Mouse (Mus musculus) kidney, embryonic 16.5 days (tissue): Measurements from ENCODE around the gene Cdk19. TPM values are rescaled to one million over a fixed set of nuclear protein-coding genes. Genes with fewer than 3 reads are reported as not detected.

Experiments
- ATAC-seq: fragments of 200-750 bp; cut with Nextera tagmentation; 2 replicates; pipeline ENCODE4 v1.8.0; 2017; ENCODE audit warnings: moderate TSS enrichment; ENCODE audit not compliant: low FRiP score, low TSS enrichment
- H3K27ac ChIP-seq: fragments of 300-500 bp; sonication (generic); 2 replicates; pipeline ENCODE4 v1.5.1; 2014; ENCODE audit warnings: low read length
- H3K27me3 ChIP-seq: fragments of 300-500 bp; sonication (generic); 2 replicates; pipeline ENCODE4 v1.6.1; 2014; ENCODE audit warnings: low read length, control low read depth, mixed read lengths; ENCODE audit not compliant: insufficient read depth
- H3K36me3 ChIP-seq: fragments of 300-500 bp; sonication (generic); 2 replicates; pipeline ENCODE4 v1.6.1; 2014; ENCODE audit warnings: low read length, control low read depth, mixed read lengths; ENCODE audit not compliant: insufficient read depth
- H3K4me1 ChIP-seq: fragments of 300-500 bp; sonication (generic); 2 replicates; pipeline ENCODE4 v1.6.1; 2014; ENCODE audit warnings: low read length, control low read depth, mixed read lengths; ENCODE audit not compliant: insufficient read depth
- H3K4me2 ChIP-seq: fragments of 300-500 bp; sonication (generic); replicated peaks from 2 replicates; pipeline ENCODE4 v1.6.1; 2014; ENCODE audit warnings: low read depth, low read length
- H3K4me3 ChIP-seq: fragments of 300-500 bp; sonication (generic); 2 replicates; pipeline ENCODE4 v1.5.1; 2014; ENCODE audit warnings: mild to moderate bottlenecking, low read length
- H3K9ac ChIP-seq: fragments of 300-500 bp; sonication (generic); replicated peaks from 2 replicates; pipeline ENCODE4 v1.6.1; 2014; ENCODE audit warnings: low read length
- H3K9me3 ChIP-seq: fragments of 300-500 bp; sonication (generic); 2 replicates; pipeline ENCODE4 v1.6.1; 2016; ENCODE audit warnings: low read length, control low read depth
- WGBS: fragments of 180-500 bp; shearing (Covaris S2); extraction: QIAGEN DNeasy Blood & Tissue Kit; methylation state at CpG from one replicate; pipeline ENCODE4 v1.1.7; 2014; 5-methylcytosine and 5-hydroxymethylcytosine counted together
- polyA plus RNA-seq: library from polyadenylated mRNA; unstranded; fragments of >200 nt; fragmentation: Nextera tagmentation; extraction: Ambion mirVana; gene quantifications from 2 replicates; pipeline ENCODE4 v1.2.1, GENCODE M21; 2015

Gene Cdk19
- polyA plus RNA-seq, 1 experiment from 2014 or later, result 9.5 TPM

DNA sequence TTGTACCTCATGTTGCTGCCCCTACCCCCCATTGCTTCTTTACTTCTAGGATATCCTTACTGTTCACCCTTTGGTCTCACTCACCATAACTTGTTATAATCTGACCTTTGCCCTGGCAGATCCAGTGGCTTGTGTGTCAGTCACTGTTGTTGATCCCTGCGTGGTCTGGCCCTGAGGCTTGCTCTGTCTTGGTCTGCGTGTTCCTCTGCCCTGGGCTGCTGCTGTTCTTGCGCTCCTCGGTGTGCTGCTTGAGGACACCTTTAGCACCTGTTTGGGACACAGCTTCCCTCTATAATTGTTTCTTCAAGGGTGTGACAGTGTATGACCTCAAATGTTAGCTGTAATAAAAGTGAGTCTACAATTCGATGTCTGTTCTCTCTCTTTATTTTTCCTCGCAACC, 122.0 kb downstream of the Cdk19 start:
- no peaks in the 10 kb centered on the region for H3K36me3 ChIP-seq
- H3K27me3 ChIP-seq, result no peaks in the 10 kb centered on the region
- no peak overlapping the region for H3K9ac ChIP-seq
- no peak overlapping the region for H3K4me2 ChIP-seq
- no peak for ATAC-seq
- no peak overlapping the region for H3K27ac ChIP-seq
- 87% methylated on average over 6 of the region's 6 CpGs for WGBS
- no peaks in the 10 kb centered on the region for H3K9me3 ChIP-seq
- H3K4me3 ChIP-seq, result no peak overlapping the region
- H3K4me1 ChIP-seq, result no peaks in the 10 kb centered on the region

DNA sequence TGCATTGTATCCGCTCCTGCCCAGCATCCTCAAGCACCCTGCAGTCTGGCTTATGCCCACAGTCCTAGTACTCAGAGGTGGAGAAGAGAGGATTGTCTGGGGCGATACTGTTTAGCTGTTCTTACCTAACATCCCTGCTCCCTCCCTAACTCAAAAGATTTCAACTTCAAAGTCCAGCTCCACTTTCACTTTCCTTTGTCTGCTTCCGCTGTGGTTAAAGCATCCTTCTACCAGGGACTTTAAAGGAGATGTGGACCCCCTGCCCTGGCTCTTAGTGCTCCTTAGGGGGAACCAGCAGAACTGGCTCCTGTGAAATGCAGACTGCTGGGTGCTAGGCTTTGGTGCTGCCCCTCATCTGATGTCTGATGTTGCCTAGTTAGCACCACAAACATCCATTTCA, 122.9 kb downstream of the Cdk19 start:
- no peak overlapping the region for H3K4me3 ChIP-seq
- no peak overlapping the region for H3K27ac ChIP-seq
- no peak for ATAC-seq
- no peaks in the 10 kb centered on the region for H3K9me3 ChIP-seq
- H3K27me3 ChIP-seq, result no peaks in the 10 kb centered on the region
- 70% methylated on average over 3 of the region's 3 CpGs for WGBS
- H3K9ac ChIP-seq, result no peak overlapping the region
- no peaks in the 10 kb centered on the region for H3K4me1 ChIP-seq
- H3K36me3 ChIP-seq, result no peaks in the 10 kb centered on the region
- H3K4me2 ChIP-seq, result no peak overlapping the region

DNA sequence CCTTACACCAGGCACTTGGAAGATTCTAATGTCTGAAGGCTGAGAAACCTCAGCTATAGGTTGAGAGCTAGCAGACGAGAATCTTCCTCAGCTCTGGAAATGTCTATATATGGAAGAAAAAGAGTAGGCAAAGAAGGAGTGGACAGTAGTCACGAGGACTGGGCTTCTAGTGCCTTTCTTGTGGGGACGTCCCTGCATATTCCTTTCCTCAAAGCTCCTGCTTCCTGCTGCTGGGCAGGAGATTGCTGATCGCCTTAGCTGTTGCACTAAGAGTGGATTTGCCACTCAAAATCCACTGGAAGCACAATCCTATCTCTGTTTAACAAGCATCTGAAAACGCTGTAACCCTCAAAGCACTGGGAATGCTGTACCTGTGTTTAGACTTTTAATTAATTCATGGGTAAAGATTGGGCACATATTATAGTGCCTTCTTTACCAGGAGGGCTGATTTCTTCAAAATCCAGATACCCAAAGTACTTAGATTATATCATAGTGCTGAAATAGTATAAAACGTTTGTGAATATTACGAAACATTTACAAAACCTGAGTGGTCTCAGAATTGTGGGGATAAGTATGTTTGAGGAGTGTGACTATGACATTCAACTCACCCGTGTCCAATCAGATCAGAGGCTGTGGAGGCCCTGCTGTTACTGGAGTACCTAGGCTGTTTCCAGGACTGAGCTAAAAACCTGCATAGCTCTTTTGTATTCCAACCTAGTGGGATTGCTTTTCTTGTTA, 128.0 kb downstream of the Cdk19 start:
- 79% methylated on average over 8 of the region's 8 CpGs for WGBS
- Histone ChIP-seq H3K9ac (no peak overlapping the region), H3K4me1 (no peaks in the 10 kb centered on the region), H3K27ac (no peak overlapping the region), H3K36me3 (peaks cover 7% of the 10 kb centered on the region; the same call in 1 of the 2 replicates), H3K4me2 (no peak overlapping the region), H3K27me3 (no peaks in the 10 kb centered on the region), H3K9me3 (no peaks in the 10 kb centered on the region), H3K4me3 (no peak overlapping the region)
- ATAC-seq, result no peak

DNA sequence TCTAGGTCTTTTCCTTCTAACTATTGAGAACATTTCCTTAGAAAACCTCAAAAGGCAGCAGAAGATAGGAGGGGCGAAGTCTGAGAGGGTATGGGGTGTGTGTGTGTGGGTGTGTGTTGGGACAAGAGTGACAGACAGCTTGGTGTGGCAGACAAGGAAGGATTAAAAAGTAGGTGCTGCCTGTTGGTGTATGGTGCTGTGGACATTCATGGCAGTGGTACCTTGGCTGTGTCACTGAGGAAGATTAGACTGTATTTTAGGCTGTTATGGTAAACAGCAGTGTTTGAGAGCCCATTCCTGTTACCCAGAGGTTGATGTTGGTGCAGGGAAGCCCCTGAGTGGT, 128.5 kb downstream of the Cdk19 start:
- Histone ChIP-seq H3K9me3 (no peaks in the 10 kb centered on the region), H3K4me1 (no peaks in the 10 kb centered on the region), H3K9ac (no peak overlapping the region), H3K4me3 (no peak overlapping the region), H3K27ac (no peak overlapping the region), H3K36me3 (peaks cover 7% of the 10 kb centered on the region; the same call in 1 of the 2 replicates), H3K4me2 (no peak overlapping the region), H3K27me3 (no peaks in the 10 kb centered on the region)
- no peak for ATAC-seq
- WGBS, result 92% methylated on average over 1 of the region's 1 CpGs

DNA sequence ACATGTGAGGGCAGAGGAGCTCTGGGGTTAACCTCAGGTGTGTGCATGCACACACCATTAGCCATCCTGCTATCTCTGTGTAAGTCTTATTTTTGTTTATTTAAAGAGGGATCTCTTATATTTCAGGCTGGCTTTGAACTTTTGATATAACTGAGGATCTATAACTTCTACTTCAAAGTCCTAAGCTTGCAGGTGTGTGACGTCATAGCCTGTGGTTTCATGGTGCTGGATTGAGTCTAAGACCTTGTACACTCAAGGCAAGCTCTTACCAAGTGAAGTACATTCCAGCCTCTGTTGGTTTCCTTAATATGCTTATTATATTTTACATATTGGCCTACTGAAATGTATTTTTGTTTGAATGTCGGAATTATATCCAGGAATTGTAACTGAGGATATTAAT, 129.8 kb downstream of the Cdk19 start:
- WGBS, result 88% methylated on average over 2 of the region's 2 CpGs
- H3K4me1 ChIP-seq, result no peaks in the 10 kb centered on the region
- H3K9me3 ChIP-seq, result no peaks in the 10 kb centered on the region
- no peak for ATAC-seq
- H3K4me3 ChIP-seq, result no peak overlapping the region
- H3K27ac ChIP-seq, result no peak overlapping the region
- peaks cover 7% of the 10 kb centered on the region; the same call in 1 of the 2 replicates for H3K36me3 ChIP-seq
- no peaks in the 10 kb centered on the region for H3K27me3 ChIP-seq
- no peak overlapping the region for H3K4me2 ChIP-seq
- H3K9ac ChIP-seq, result no peak overlapping the region

DNA sequence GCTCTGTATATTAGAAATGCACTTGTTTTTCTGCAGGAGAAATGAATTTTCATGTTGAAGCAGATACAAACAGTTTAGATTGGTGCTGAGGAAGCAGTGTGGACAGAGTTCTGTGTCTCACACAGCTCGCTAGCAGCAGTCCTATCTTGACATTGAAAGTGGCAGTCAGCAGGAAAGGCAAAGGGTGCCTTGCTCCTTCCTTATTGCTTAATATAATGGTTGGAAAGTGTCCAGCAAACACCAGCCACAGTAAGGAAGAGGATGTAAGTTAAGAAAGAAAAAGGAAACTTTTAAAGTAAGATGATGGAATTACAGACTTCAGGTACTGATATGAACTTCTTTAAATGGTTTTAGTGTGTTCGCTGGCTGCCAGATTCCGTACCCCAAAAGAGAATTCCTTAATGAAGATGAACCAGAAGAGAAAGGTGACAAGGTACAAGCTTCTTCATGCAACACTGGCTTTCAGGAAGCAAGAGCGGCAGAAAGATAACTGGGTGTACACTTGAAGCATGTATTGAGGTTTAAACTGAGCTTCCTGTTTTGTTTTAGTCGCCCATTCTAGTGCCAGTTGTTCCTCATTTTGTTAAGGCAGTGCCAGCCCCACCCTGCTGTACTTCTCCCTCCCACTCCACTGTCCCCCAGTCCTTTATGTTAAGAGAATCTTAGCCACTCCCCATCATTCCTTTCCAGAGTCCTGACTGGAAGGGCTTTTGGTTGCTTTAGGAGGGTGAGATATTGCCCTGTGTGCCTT, 137.3 kb downstream of the Cdk19 start:
- peak overlapping the region; percentile 6; the same call in 1 of the 2 replicates for H3K27ac ChIP-seq
- no peak overlapping the region for H3K4me2 ChIP-seq
- no peak overlapping the region for H3K4me3 ChIP-seq
- H3K27me3 ChIP-seq, result no peaks in the 10 kb centered on the region
- no peak for ATAC-seq
- peaks cover 5% of the 10 kb centered on the region; the same call in 1 of the 2 replicates for H3K4me1 ChIP-seq
- WGBS, result 73% methylated on average over 5 of the region's 5 CpGs
- H3K36me3 ChIP-seq, result peaks cover 3% of the 10 kb centered on the region; the same call in 1 of the 2 replicates
- H3K9me3 ChIP-seq, result no peaks in the 10 kb centered on the region
- H3K9ac ChIP-seq, result no peak overlapping the region

DNA sequence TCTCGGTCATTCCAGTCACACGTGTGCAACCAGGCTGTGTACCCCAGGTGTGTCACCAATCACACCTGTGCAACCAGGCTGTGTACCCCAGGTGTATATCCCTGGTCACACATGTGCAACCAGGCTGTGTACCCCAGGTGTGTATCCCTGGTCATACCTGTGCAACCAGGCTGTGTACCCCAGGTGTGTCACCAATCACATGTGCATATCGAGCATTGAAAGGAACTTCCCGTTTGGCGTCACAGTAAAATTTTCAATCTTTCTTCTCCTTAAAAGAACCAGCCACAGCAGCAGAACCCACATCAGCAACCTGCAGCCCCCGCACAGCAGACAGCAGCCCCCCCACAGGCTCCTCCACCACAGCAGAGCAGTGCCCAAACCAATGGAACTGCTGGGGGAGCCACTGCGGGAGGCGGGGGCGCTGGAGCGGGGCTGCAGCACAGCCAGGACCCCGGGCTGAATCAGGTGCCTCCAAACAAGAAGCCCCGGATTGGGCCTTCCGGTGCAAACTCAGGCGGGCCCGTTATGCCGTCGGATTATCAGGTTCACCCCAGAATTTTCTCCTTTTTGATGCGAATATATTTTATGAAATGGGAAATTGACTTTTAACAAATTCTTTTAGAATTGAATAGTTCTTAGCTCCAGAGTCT, 138.2 kb downstream of the Cdk19 start:
- no peak overlapping the region; the same call in 1 of the 2 replicates for H3K27ac ChIP-seq
- H3K4me3 ChIP-seq, result no peak overlapping the region
- H3K4me1 ChIP-seq, result peaks cover 5% of the 10 kb centered on the region; the same call in 1 of the 2 replicates
- H3K9ac ChIP-seq, result no peak overlapping the region
- H3K27me3 ChIP-seq, result no peaks in the 10 kb centered on the region
- no peak for ATAC-seq
- H3K9me3 ChIP-seq, result no peaks in the 10 kb centered on the region
- no peaks in the 10 kb centered on the region; the same call in 1 of the 2 replicates for H3K36me3 ChIP-seq
- H3K4me2 ChIP-seq, result no peak overlapping the region
- 96% methylated on average over 18 of the region's 18 CpGs for WGBS

DNA sequence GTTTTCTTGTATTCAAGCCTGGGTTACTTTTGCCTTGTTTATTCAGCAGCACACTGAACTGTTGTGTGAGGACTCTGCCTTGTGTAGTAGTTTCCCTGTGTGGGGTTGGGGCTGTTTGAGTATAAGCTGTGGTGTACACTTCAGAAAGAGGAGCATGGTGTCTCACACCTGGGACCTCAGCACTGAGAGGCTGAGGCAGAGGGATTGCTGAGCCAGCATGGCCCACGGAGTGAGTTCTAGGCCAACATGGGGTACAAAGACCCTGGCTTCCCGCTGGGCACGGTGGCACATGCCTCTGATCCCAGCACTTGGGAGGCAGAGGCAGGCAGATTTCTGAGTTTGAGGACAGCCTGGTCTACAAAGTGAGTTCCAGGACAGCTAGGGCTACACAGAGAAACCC, 139.3 kb downstream of the Cdk19 start:
- Histone ChIP-seq H3K27me3 (no peaks in the 10 kb centered on the region), H3K36me3 (peaks cover 6% of the 10 kb centered on the region; the same call in 1 of the 2 replicates), H3K27ac (no peak overlapping the region), H3K9ac (no peak overlapping the region), H3K4me2 (no peak overlapping the region), H3K4me1 (peaks cover 5% of the 10 kb centered on the region; the same call in 1 of the 2 replicates), H3K4me3 (no peak overlapping the region), H3K9me3 (no peaks in the 10 kb centered on the region)
- WGBS, result 93% methylated on average over 3 of the region's 3 CpGs
- no peak for ATAC-seq

DNA sequence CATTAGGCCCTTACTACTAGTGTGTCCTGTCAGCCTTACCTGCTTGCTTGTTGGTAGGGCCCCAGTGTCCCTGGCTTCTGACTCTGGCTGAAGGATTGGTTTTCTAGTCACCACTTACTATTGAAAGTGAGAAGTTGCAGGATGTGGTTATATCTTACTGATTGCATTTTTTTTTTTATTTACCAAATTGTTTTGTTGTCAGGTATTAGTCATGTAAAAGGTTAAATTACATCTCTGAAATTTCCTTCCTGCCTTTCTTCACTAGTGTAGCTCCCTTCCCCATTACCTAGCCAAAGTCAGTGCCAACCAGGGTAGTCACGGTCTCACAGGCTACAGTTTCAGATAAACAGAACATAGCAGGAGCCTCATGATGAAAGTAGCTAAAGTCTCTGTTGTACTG, 139.9 kb downstream of the Cdk19 start:
- peaks cover 6% of the 10 kb centered on the region; the same call in 1 of the 2 replicates for H3K36me3 ChIP-seq
- no peak overlapping the region for H3K4me2 ChIP-seq
- H3K9me3 ChIP-seq, result no peaks in the 10 kb centered on the region
- H3K9ac ChIP-seq, result no peak overlapping the region
- H3K4me1 ChIP-seq, result peaks cover 5% of the 10 kb centered on the region; the same call in 1 of the 2 replicates
- H3K27ac ChIP-seq, result no peak overlapping the region
- ATAC-seq, result no peak
- H3K4me3 ChIP-seq, result no peak overlapping the region
- H3K27me3 ChIP-seq, result no peaks in the 10 kb centered on the region
- WGBS, result 77% methylated on average over 1 of the region's 1 CpGs
